Mouse (Mus musculus) hindbrain, postnatal 0 days (tissue): Measurements from ENCODE around the gene Sdccag8. TPM values are rescaled to one million over a fixed set of nuclear protein-coding genes. Genes with fewer than 3 reads are reported as not detected.

Source experiments
- ATAC-seq: fragments of 200-750 bp; cut with Nextera tagmentation; 2 replicates; pipeline ENCODE4 v1.8.0; 2017; ENCODE audit warnings: mild to moderate bottlenecking, moderate TSS enrichment, moderate library complexity
- DNase-seq: peaks from one replicate; pipeline ENCODE4 v3.0.0-alpha.2; 2015; ENCODE audit warnings: low spot score
- H3K27ac ChIP-seq: fragments of 300-500 bp; sonication (generic); 2 replicates; pipeline ENCODE4 v1.5.1; 2014; ENCODE audit warnings: mild to moderate bottlenecking
- H3K27me3 ChIP-seq: fragments of 300-500 bp; sonication (generic); 2 replicates; pipeline ENCODE4 v1.6.1; 2014; ENCODE audit warnings: low read length, mixed read lengths; ENCODE audit not compliant: insufficient read depth
- H3K36me3 ChIP-seq: fragments of 300-500 bp; sonication (generic); 2 replicates; pipeline ENCODE4 v1.6.1; 2014; ENCODE audit warnings: low read length, mixed read lengths; ENCODE audit not compliant: insufficient read depth
- H3K4me1 ChIP-seq: fragments of 300-500 bp; sonication (generic); 2 replicates; pipeline ENCODE4 v1.6.1; 2014; ENCODE audit warnings: antibody characterized with exemption, low read length, mixed read lengths; ENCODE audit not compliant: insufficient read depth
- H3K4me2 ChIP-seq: fragments of 300-500 bp; sonication (generic); 2 replicates; pipeline ENCODE4 v1.6.1; 2014; ENCODE audit warnings: low read depth, mild to moderate bottlenecking, low read length, moderate library complexity, mixed read lengths
- H3K4me3 ChIP-seq: fragments of 300-500 bp; sonication (generic); 2 replicates; pipeline ENCODE4 v1.5.1; 2014; ENCODE audit warnings: low read length
- H3K9ac ChIP-seq: fragments of 300-500 bp; sonication (generic); replicated peaks from 2 replicates; pipeline ENCODE4 v1.6.1; 2014; ENCODE audit warnings: mild to moderate bottlenecking, low read length, moderate library complexity, mixed read lengths
- H3K9me3 ChIP-seq: fragments of 300-500 bp; sonication (generic); 2 replicates; pipeline ENCODE4 v1.6.1; 2016; ENCODE audit warnings: low read length, mixed read lengths
- CTCF ChIP-seq: IDR thresholded peaks from 2 replicates; pipeline ENCODE4 v1.5.1; 2016; ENCODE audit warnings: antibody characterized with exemption, control low read depth, low read depth
- WGBS: fragments of 180-500 bp; shearing (Covaris S2); extraction: QIAGEN DNeasy Blood & Tissue Kit; methylation state at CpG from one replicate; pipeline ENCODE4 v1.1.7; 2014; 5-methylcytosine and 5-hydroxymethylcytosine counted together
- polyA plus RNA-seq: library from polyadenylated mRNA; unstranded; fragments of >200 nt; fragmentation: Nextera tagmentation; extraction: Ambion mirVana; gene quantifications from 2 replicates; pipeline ENCODE4 v1.2.1, GENCODE M21; 2015
- total RNA-seq: library from RNA; depleted of rRNA; stranded (reverse); fragments of >200 nt; gene quantifications from 2 replicates; pipeline ENCODE4 v1.2.3, GENCODE M21; 2014

Gene Sdccag8
- total and polyA plus RNA-seq, 2 experiments from 2014 or later, result 10.1 to 23.1 TPM

GRCm38 (mm10) chr1:176999011-176999410 lies 184.6 kb downstream of the Sdccag8 start:
- no peaks in the 10 kb centered on the region for H3K9me3 ChIP-seq
- no peak overlapping the region for H3K4me3 ChIP-seq
- H3K27ac ChIP-seq, result peak overlapping the region; percentile 86
- DNase-seq, result peak; percentile 86
- ATAC-seq, result peak; percentile 52
- no peak overlapping the region for H3K4me2 ChIP-seq
- no peaks in the 10 kb centered on the region for H3K27me3 ChIP-seq
- no peaks in the 10 kb centered on the region for H3K36me3 ChIP-seq
- H3K9ac ChIP-seq, result no peak overlapping the region
- peak; percentile 58 for TF ChIP-seq CTCF
- WGBS, result 17% methylated on average over 6 of the region's 6 CpGs
- H3K4me1 ChIP-seq, result peaks cover 48% of the 10 kb centered on the region

GRCm38 (mm10) chr1:177002951-177003350 lies 188.5 kb downstream of the Sdccag8 start:
- DNase-seq (no peak), ATAC-seq (no peak)
- H3K4me2 ChIP-seq, result no peak overlapping the region
- 47% methylated on average over 6 of the region's 6 CpGs for WGBS
- H3K4me1 ChIP-seq, result peaks cover 24% of the 10 kb centered on the region
- H3K9me3 ChIP-seq, result no peaks in the 10 kb centered on the region
- H3K27me3 ChIP-seq, result no peaks in the 10 kb centered on the region
- no peak overlapping the region for H3K9ac ChIP-seq
- no peak overlapping the region for H3K4me3 ChIP-seq
- no peak for TF ChIP-seq CTCF
- H3K27ac ChIP-seq, result no peak overlapping the region
- H3K36me3 ChIP-seq, result no peaks in the 10 kb centered on the region

- no peaks in the 10 kb centered on the region for H3K9me3 ChIP-seq
- DNase-seq (peak; percentile 25), ATAC-seq (peak; percentile 61)
- TF ChIP-seq CTCF, result no peak
- no peak overlapping the region for H3K4me3 ChIP-seq
- H3K36me3 ChIP-seq, result no peaks in the 10 kb centered on the region
- H3K27ac ChIP-seq, result peak overlapping the region; percentile 41; the same call in 1 of the 2 replicates
- H3K4me2 ChIP-seq, result no peak overlapping the region
- H3K27me3 ChIP-seq, result no peaks in the 10 kb centered on the region
- H3K4me1 ChIP-seq, result peaks cover 19% of the 10 kb centered on the region
- WGBS, result 46% methylated on average over 4 of the region's 4 CpGs
- no peak overlapping the region for H3K9ac ChIP-seq
Measured at GRCm38 (mm10) chr1:177004041-177004741, 189.7 kb downstream of the Sdccag8 start.

GRCm38 (mm10) chr1:177007405-177007804 lies 192.9 kb downstream of the Sdccag8 start:
- Histone ChIP-seq H3K9ac (no peak overlapping the region), H3K4me2 (no peak overlapping the region), H3K27me3 (no peaks in the 10 kb centered on the region), H3K9me3 (no peaks in the 10 kb centered on the region), H3K36me3 (no peaks in the 10 kb centered on the region), H3K4me1 (peaks cover 27% of the 10 kb centered on the region), H3K27ac (no peak overlapping the region), H3K4me3 (no peak overlapping the region)
- DNase-seq, result no peak
- WGBS, result 81% methylated on average over 3 of the region's 3 CpGs
- no peak for ATAC-seq
- TF ChIP-seq CTCF, result no peak

GRCm38 (mm10) chr1:177008777-177009176 lies 194.3 kb downstream of the Sdccag8 start:
- 90% methylated on average over 1 of the region's 1 CpGs for WGBS

GRCm38 (mm10) chr1:177010041-177010440 lies 195.6 kb downstream of the Sdccag8 start:
- 17% methylated on average over 3 of the region's 3 CpGs for WGBS
- H3K4me3 ChIP-seq, result no peak overlapping the region
- H3K27me3 ChIP-seq, result no peaks in the 10 kb centered on the region
- H3K4me2 ChIP-seq, result no peak overlapping the region
- H3K27ac ChIP-seq, result 0 out of 2 replicates have a peak overlapping the region, but pooled peaks have one; percentile 12
- DNase-seq, result no peak
- ATAC-seq, result peak; percentile 50; the same call in 1 of the 2 replicates
- H3K36me3 ChIP-seq, result no peaks in the 10 kb centered on the region
- peaks cover 16% of the 10 kb centered on the region; the same call in 1 of the 2 replicates for H3K4me1 ChIP-seq
- TF ChIP-seq CTCF, result no peak
- no peaks in the 10 kb centered on the region for H3K9me3 ChIP-seq
- H3K9ac ChIP-seq, result no peak overlapping the region

More at GRCm38 (mm10) chr1:177008777-177009176, 194.3 kb downstream of the Sdccag8 start:
- Histone ChIP-seq H3K36me3 (no peaks in the 10 kb centered on the region), H3K9me3 (no peaks in the 10 kb centered on the region), H3K4me2 (no peak overlapping the region), H3K27ac (no peak overlapping the region), H3K9ac (no peak overlapping the region), H3K4me1 (peaks cover 20% of the 10 kb centered on the region), H3K4me3 (no peak overlapping the region), H3K27me3 (no peaks in the 10 kb centered on the region)
- ATAC-seq (no peak), DNase-seq (no peak)
- no peak for TF ChIP-seq CTCF

GRCm38 (mm10) chr1:177010607-177011302 lies 196.3 kb downstream of the Sdccag8 start:
- H3K9ac ChIP-seq, result no peak overlapping the region
- WGBS, result 49% methylated on average over 6 of the region's 6 CpGs

More at GRCm38 (mm10) chr1:177010607-177011302, 196.3 kb downstream of the Sdccag8 start:
- DNase-seq, result no peak
- H3K27me3 ChIP-seq, result no peaks in the 10 kb centered on the region
- TF ChIP-seq CTCF, result no peak
- no peak overlapping the region for H3K4me3 ChIP-seq
- ATAC-seq, result no peak; the same call in 1 of the 2 replicates
- peak overlapping the region; percentile 22; the same call in 1 of the 2 replicates for H3K27ac ChIP-seq
- no peak overlapping the region for H3K4me2 ChIP-seq
- H3K36me3 ChIP-seq, result no peaks in the 10 kb centered on the region
- H3K9me3 ChIP-seq, result no peaks in the 10 kb centered on the region
- peaks cover 20% of the 10 kb centered on the region; the same call in 1 of the 2 replicates for H3K4me1 ChIP-seq
